Mouse (Mus musculus) kidney, embryonic 15.5 days (tissue): ENCODE data around the gene 1700042G07Rik. TPM values are rescaled to one million over a fixed set of nuclear protein-coding genes. Genes with fewer than 3 reads are reported as not detected.

Experiments used
- ATAC-seq: fragments of 200-750 bp; cut with Nextera tagmentation; replicated peaks from 2 replicates; pipeline ENCODE4 v1.8.0; 2017; ENCODE audit warnings: moderate TSS enrichment; ENCODE audit not compliant: low FRiP score
- H3K27ac ChIP-seq: fragments of 300-500 bp; sonication (generic); 2 replicates; pipeline ENCODE4 v1.5.1; 2015; ENCODE audit warnings: mild to moderate bottlenecking, inconsistent platforms
- H3K27me3 ChIP-seq: fragments of 300-500 bp; sonication (generic); 2 replicates; pipeline ENCODE4 v1.6.1; 2015; ENCODE audit warnings: inconsistent platforms
- H3K36me3 ChIP-seq: fragments of 300-500 bp; sonication (generic); 2 replicates; pipeline ENCODE4 v1.6.1; 2015; ENCODE audit warnings: inconsistent platforms
- H3K4me1 ChIP-seq: fragments of 300-500 bp; sonication (generic); 2 replicates; pipeline ENCODE4 v1.6.1; 2015; ENCODE audit warnings: inconsistent platforms
- H3K4me2 ChIP-seq: fragments of 300-500 bp; sonication (generic); 2 replicates; pipeline ENCODE4 v1.6.1; 2015; ENCODE audit warnings: moderate library complexity, mild to moderate bottlenecking, inconsistent platforms
- H3K4me3 ChIP-seq: fragments of 300-500 bp; sonication (generic); replicated peaks from 2 replicates; pipeline ENCODE4 v1.5.1; 2015; ENCODE audit warnings: mild to moderate bottlenecking, inconsistent platforms
- H3K9ac ChIP-seq: fragments of 300-500 bp; sonication (generic); 2 replicates; pipeline ENCODE4 v1.6.1; 2015; ENCODE audit warnings: mild to moderate bottlenecking, inconsistent platforms
- H3K9me3 ChIP-seq: fragments of 300-500 bp; sonication (generic); replicated peaks from 2 replicates; pipeline ENCODE4 v1.6.1; 2016; ENCODE audit warnings: inconsistent platforms
- WGBS: fragments of 180-500 bp; shearing (Covaris S2); methylation state at CpG from one replicate; pipeline ENCODE4 v1.1.7; 2015; ENCODE audit warnings: mixed read lengths; 5-methylcytosine and 5-hydroxymethylcytosine counted together
- polyA plus RNA-seq: library from polyadenylated mRNA; unstranded; fragments of >200 nt; fragmentation: Nextera tagmentation; extraction: Ambion mirVana; gene quantifications from 2 replicates; pipeline ENCODE4 v1.2.1, GENCODE M21; 2015

Gene 1700042G07Rik
- polyA plus RNA-seq, 1 experiment from 2014 or later: not detected

GRCm38 (mm10) chr4:116220071-116220650 lies 47.0 kb downstream of the 1700042G07Rik start:
- 5% methylated on average over 6 of the region's 6 CpGs for WGBS
- Histone ChIP-seq H3K4me3 (peak overlapping the region; percentile 81), H3K9ac (peak overlapping the region; percentile 85), H3K4me2 (peak overlapping the region; percentile 65), H3K4me1 (peaks cover 14% of the 10 kb centered on the region), H3K36me3 (no peaks in the 10 kb centered on the region), H3K9me3 (no peaks in the 10 kb centered on the region), H3K27me3 (no peaks in the 10 kb centered on the region), H3K27ac (peak overlapping the region; percentile 99)
- no peak for ATAC-seq

GRCm38 (mm10) chr4:116220780-116221139 lies 47.6 kb downstream of the 1700042G07Rik start:
- H3K36me3 ChIP-seq: no peaks in the 10 kb centered on the region
- H3K4me1 ChIP-seq: peaks cover 14% of the 10 kb centered on the region
- peak overlapping the region; percentile 85 for H3K9ac ChIP-seq
- peak overlapping the region; percentile 65 for H3K4me2 ChIP-seq
- H3K9me3 ChIP-seq: no peaks in the 10 kb centered on the region
- peak overlapping the region; percentile 99 for H3K27ac ChIP-seq
- H3K27me3 ChIP-seq: no peaks in the 10 kb centered on the region
- WGBS: 1% methylated on average over 20 of the region's 26 CpGs
- H3K4me3 ChIP-seq: peak overlapping the region; percentile 81
- ATAC-seq: peak; percentile 67

GRCm38 (mm10) chr4:116221140-116221851 lies 48.1 kb downstream of the 1700042G07Rik start, which contains the start of gene Pik3r3:
TSS of gene Pik3r3 (plus strand) at chr4:116221618.
- peak within 1 kb of the TSS; percentile 99 for H3K27ac ChIP-seq

GRCm38 (mm10) chr4:116221996-116222842 lies 49.0 kb downstream of the 1700042G07Rik start:
- no peaks in the 10 kb centered on the region for H3K27me3 ChIP-seq
- no peaks in the 10 kb centered on the region for H3K9me3 ChIP-seq
- H3K36me3 ChIP-seq: no peaks in the 10 kb centered on the region
- peak overlapping the region; percentile 81 for H3K4me3 ChIP-seq
- under 1% methylated on average over 23 of the region's 23 CpGs for WGBS
- H3K4me2 ChIP-seq: peak overlapping the region; percentile 65
- peak overlapping the region; percentile 85 for H3K9ac ChIP-seq
- peaks cover 14% of the 10 kb centered on the region for H3K4me1 ChIP-seq
- peak overlapping the region; percentile 99 for H3K27ac ChIP-seq
- no peak for ATAC-seq

More at GRCm38 (mm10) chr4:116221140-116221851, 48.1 kb downstream of the 1700042G07Rik start, which contains the start of gene Pik3r3:
- Histone ChIP-seq H3K4me2 (peak within 1 kb of the TSS; percentile 65), H3K9ac (peak within 1 kb of the TSS; percentile 85), H3K4me1 (peaks cover 14% of the 10 kb centered on the region), H3K4me3 (peak within 1 kb of the TSS; percentile 81), H3K27me3 (no peaks in the 10 kb centered on the region), H3K9me3 (no peaks in the 10 kb centered on the region), H3K36me3 (no peaks in the 10 kb centered on the region)
- WGBS: under 1% methylated on average over 52 of the region's 53 CpGs
- ATAC-seq: peak; percentile 99

- peak overlapping the region; percentile 81 for H3K4me3 ChIP-seq
- no peak for ATAC-seq
- H3K4me1 ChIP-seq: peaks cover 14% of the 10 kb centered on the region
- H3K27me3 ChIP-seq: no peaks in the 10 kb centered on the region
- H3K9me3 ChIP-seq: no peaks in the 10 kb centered on the region
- 3% methylated on average over 6 of the region's 6 CpGs for WGBS
- peak overlapping the region; percentile 65 for H3K4me2 ChIP-seq
- peak overlapping the region; percentile 85 for H3K9ac ChIP-seq
- 0 out of 2 replicates have a peak overlapping the region, but pooled peaks have one; percentile 99 for H3K27ac ChIP-seq
- no peaks in the 10 kb centered on the region for H3K36me3 ChIP-seq
Observed at GRCm38 (mm10) chr4:116222843-116223119, 49.6 kb downstream of the 1700042G07Rik start.

Other genes starting within 250 kb of the 1700042G07Rik start
- gene Dmbx1, start 233.4 kb upstream of the 1700042G07Rik start, polyA plus RNA-seq: not detected in 2 replicates
- gene Faah, start 155.4 kb upstream of the 1700042G07Rik start, polyA plus RNA-seq: 8.9 and 10.5 TPM in 2 replicates
- 17.7 and 20.8 TPM in 2 replicates for gene Nsun4, start 119.5 kb upstream of the 1700042G07Rik start, polyA plus RNA-seq
- gene Uqcrh, start 98.3 kb upstream of the 1700042G07Rik start, polyA plus RNA-seq: 524 and 598 TPM in 2 replicates
- 72.4 and 79.5 TPM in 2 replicates for gene Lrrc41, start 98.1 kb upstream of the 1700042G07Rik start, polyA plus RNA-seq
- 34.4 and 36.6 TPM in 2 replicates for gene Rad54l, start 49.7 kb upstream of the 1700042G07Rik start, polyA plus RNA-seq
- 61.7 and 62.2 TPM in 2 replicates for gene Pomgnt1, start 49.5 kb upstream of the 1700042G07Rik start, polyA plus RNA-seq
- gene Lurap1, start 22.0 kb upstream of the 1700042G07Rik start, polyA plus RNA-seq: 2.7 and 3.2 TPM in 2 replicates
- gene Tspan1, start 5.8 kb upstream of the 1700042G07Rik start, polyA plus RNA-seq: 2.1 and 6.4 TPM in 2 replicates
- gene Gm49337, start within 50 bp of the 1700042G07Rik start, polyA plus RNA-seq: not detected in 2 replicates
- 21.3 and 21.6 TPM in 2 replicates for gene Pik3r3, start 48.2 kb downstream of the 1700042G07Rik start, polyA plus RNA-seq